Mouse (Mus musculus): Measurements from ENCODE around the gene Synpo2.

DNA sequence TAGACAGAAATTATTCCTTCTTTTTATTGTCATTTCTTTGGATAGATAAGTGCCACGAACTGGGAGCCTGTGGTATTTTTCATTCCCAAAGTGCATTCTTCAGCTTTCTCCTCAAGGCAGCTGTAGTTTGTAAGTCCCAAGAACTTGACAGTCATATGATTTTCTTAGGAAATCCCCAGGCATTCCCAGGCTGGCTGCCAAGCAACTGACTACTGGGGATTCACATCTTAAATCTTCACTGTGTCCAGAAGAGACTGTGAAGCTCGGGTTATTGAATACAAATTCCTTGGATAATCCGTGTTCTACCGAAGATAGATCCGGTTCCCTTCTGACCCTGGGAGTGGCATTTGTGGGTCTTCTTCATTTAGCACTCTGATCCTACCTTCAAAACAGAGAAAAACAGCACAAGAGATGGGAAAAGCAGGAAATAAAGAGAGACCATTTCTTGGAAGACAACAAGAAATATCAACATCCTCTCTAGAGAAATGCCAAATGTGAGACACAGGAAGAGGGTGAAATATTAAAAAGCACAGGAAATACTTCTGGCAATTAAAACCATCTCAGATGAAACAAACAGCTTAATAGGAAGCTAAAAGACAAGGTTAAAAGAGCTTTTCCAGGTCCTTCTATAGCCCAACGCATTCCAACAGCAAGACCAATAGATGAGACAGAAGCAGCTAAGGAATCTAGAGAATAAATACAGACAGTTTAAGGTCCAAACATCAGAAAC, 97.5 kb downstream of the Synpo2 start:
- TF ChIP-seq CTCF (IDR thresholded peaks at IDR 0.05; ENCODE audit: control insufficient read depth, insufficient read depth, insufficient read length) (no peak), MAX (IDR thresholded peaks at IDR 0.05) (no peak), USF1 (IDR thresholded peaks at IDR 0.05; ENCODE audit: low read depth) (peak; percentile 8), MYOG (IDR thresholded peaks at IDR 0.05; ENCODE audit: control insufficient read depth, extremely low read depth, insufficient read length) (no peak), CEBPB (IDR thresholded peaks at IDR 0.05; ENCODE audit: low read depth) (no peak), FOSL1 (IDR thresholded peaks at IDR 0.05; ENCODE audit: insufficient read depth, low read length, poor library complexity, severe bottlenecking) (no peak)

Measured in C2C12 (cell line).